Mouse (Mus musculus) heart, embryonic 14.5 days (tissue): Measurements from ENCODE around the gene Chrna1. TPM values are rescaled to one million over a fixed set of nuclear protein-coding genes. Genes with fewer than 3 reads are reported as not detected.
A peak's percentile ranks its signal among the peaks of the same experiment; 100 is the strongest.

Source experiments
- ATAC-seq: fragments of 200-750 bp; cut with Nextera tagmentation; 2 replicates; pipeline ENCODE4 v1.8.0; 2017; ENCODE audit warnings: low read depth, moderate TSS enrichment; ENCODE audit not compliant: insufficient number of reproducible peaks, insufficient read depth, low FRiP score
- H3K27ac ChIP-seq, 2 experiments: fragments of 200-500 bp in 1 of 2; fragments of 300-500 bp in 1 of 2; sonication (generic) in 1 of 2; replicated peaks in 1 of 2; 2 replicates each; pipeline ENCODE4 v1.5.1; 2012 to 2014; ENCODE audit warnings: low read depth in 2 of 2, low read length in 2 of 2, control low read depth in 1 of 2, mild to moderate bottlenecking in 1 of 2, mixed read lengths in 1 of 2; ENCODE audit not compliant: control insufficient read depth in 1 of 2, insufficient read depth in 1 of 2
- H3K27me3 ChIP-seq: fragments of 300-500 bp; sonication (generic); 2 replicates; pipeline ENCODE4 v1.6.1; 2014; ENCODE audit warnings: mild to moderate bottlenecking, low read length, control low read depth; ENCODE audit not compliant: control insufficient read depth, insufficient read depth
- H3K36me3 ChIP-seq: fragments of 300-500 bp; sonication (generic); 2 replicates; pipeline ENCODE4 v1.6.1; 2014; ENCODE audit warnings: mild to moderate bottlenecking, control low read depth, low read length, mixed read lengths; ENCODE audit not compliant: control insufficient read depth, insufficient read depth
- H3K4me1 ChIP-seq, 2 experiments: fragments of 200-500 bp in 1 of 2; fragments of 300-500 bp in 1 of 2; sonication (generic) in 1 of 2; 2 replicates each; pipeline ENCODE4 v1.6.1; 2012 to 2014; ENCODE audit warnings: low read length in 2 of 2, control low read depth in 1 of 2, mixed read lengths in 1 of 2; ENCODE audit not compliant: control insufficient read depth in 2 of 2, insufficient read depth in 2 of 2
- H3K4me2 ChIP-seq: fragments of 300-500 bp; sonication (generic); 2 replicates; pipeline ENCODE4 v1.6.1; 2014; ENCODE audit warnings: mild to moderate bottlenecking, low read length
- H3K4me3 ChIP-seq, 2 experiments: fragments of 200-500 bp in 1 of 2; fragments of 300-500 bp in 1 of 2; sonication (generic) in 1 of 2; 2 replicates each; pipeline ENCODE4 v1.5.1; 2012 to 2014; ENCODE audit warnings: low read length in 2 of 2, mild to moderate bottlenecking in 2 of 2, control low read depth in 1 of 2, low read depth in 1 of 2, moderate library complexity in 1 of 2; ENCODE audit not compliant: control insufficient read depth in 1 of 2, insufficient read depth in 1 of 2
- H3K9ac ChIP-seq: fragments of 300-500 bp; sonication (generic); 2 replicates; pipeline ENCODE4 v1.6.1; 2014; ENCODE audit warnings: mild to moderate bottlenecking, low read length
- H3K9me3 ChIP-seq: fragments of 300-500 bp; sonication (generic); 2 replicates; pipeline ENCODE4 v1.6.1; 2016; ENCODE audit warnings: low read length, control low read depth; ENCODE audit not compliant: control insufficient read depth
- WGBS: fragments of 180-500 bp; shearing (Covaris S2); extraction: QIAGEN DNeasy Blood & Tissue Kit; methylation state at CpG from one replicate; pipeline ENCODE4 v1.1.7; 2014; 5-methylcytosine and 5-hydroxymethylcytosine counted together
- polyA plus RNA-seq: library from polyadenylated mRNA; unstranded; fragments of >200 nt; fragmentation: Nextera tagmentation; extraction: Ambion mirVana; gene quantifications from 2 replicates; pipeline ENCODE4 v1.2.1, GENCODE M21; 2014

Chrna1 gene
- polyA plus RNA-seq, 1 experiment from 2014 or later = 0.09 TPM

- H3K27ac ChIP-seq = no peak overlapping the region
- no peaks in the 10 kb centered on the region for H3K9me3 ChIP-seq
- 55% methylated on average over 6 of the region's 6 CpGs for whole genome bisulfite sequencing
- H3K9ac ChIP-seq = no peak overlapping the region
- ATAC-seq = no peak
- peaks cover 35 to 68% of the 10 kb centered on the region in 2 experiments for H3K4me1 ChIP-seq
- no peaks in the 10 kb centered on the region for H3K27me3 ChIP-seq
- H3K4me3 ChIP-seq = no peak overlapping the region
- H3K4me2 ChIP-seq = no peak overlapping the region
- no peaks in the 10 kb centered on the region for H3K36me3 ChIP-seq
Measured at GRCm38 (mm10) chr2:73591246-73591645, 11.1 kb upstream of the Chrna1 start.

GRCm38 (mm10) chr2:73590106-73590505, 10.0 kb upstream of the Chrna1 start:
- 13% methylated on average over 12 of the region's 12 CpGs for WGBS
- ATAC-seq = peak; percentile 48; the same call in 1 of the 2 replicates
- peaks cover 36 to 75% of the 10 kb centered on the region in 2 experiments for H3K4me1 ChIP-seq

GRCm38 (mm10) chr2:73588951-73589350, 8.8 kb upstream of the Chrna1 start:
- 54% methylated on average over 2 of the region's 2 CpGs for WGBS
- H3K4me1 ChIP-seq = peaks cover 33 to 68% of the 10 kb centered on the region in 2 experiments
- no peak overlapping the region for H3K27ac ChIP-seq
- no peak overlapping the region for H3K4me2 ChIP-seq
- H3K9me3 ChIP-seq = no peaks in the 10 kb centered on the region
- no peak overlapping the region for H3K4me3 ChIP-seq
- H3K27me3 ChIP-seq = no peaks in the 10 kb centered on the region
- H3K36me3 ChIP-seq = no peaks in the 10 kb centered on the region
- no peak overlapping the region for H3K9ac ChIP-seq
- no peak for ATAC-seq

More at GRCm38 (mm10) chr2:73590106-73590505, 10.0 kb upstream of the Chrna1 start:
- Histone ChIP-seq H3K27ac (no peak overlapping the region), H3K27me3 (no peaks in the 10 kb centered on the region), H3K9ac (peak overlapping the region; percentile 27), H3K9me3 (no peaks in the 10 kb centered on the region), H3K4me3 (peak overlapping the region; percentile 14 to 32; a peak in 3 of 4 replicates), H3K4me2 (peak overlapping the region; percentile 61), H3K36me3 (no peaks in the 10 kb centered on the region)

GRCm38 (mm10) chr2:73587109-73587506, 7.0 kb upstream of the Chrna1 start:
- no peak overlapping the region; the same call in 1 of the 2 replicates for H3K9ac ChIP-seq
- peaks cover 25 to 50% of the 10 kb centered on the region in 2 experiments for H3K4me1 ChIP-seq
- H3K36me3 ChIP-seq = no peaks in the 10 kb centered on the region
- no peaks in the 10 kb centered on the region for H3K9me3 ChIP-seq
- H3K4me3 ChIP-seq = no peak overlapping the region; a peak in 1 of 4 replicates
- WGBS = 18% methylated on average over 4 of the region's 4 CpGs
- peak overlapping the region; percentile 48 for H3K4me2 ChIP-seq
- ATAC-seq = no peak
- no peaks in the 10 kb centered on the region for H3K27me3 ChIP-seq
- peak overlapping the region; percentile 50 to 66 for H3K27ac ChIP-seq

- no peaks in the 10 kb centered on the region for H3K27me3 ChIP-seq
- H3K36me3 ChIP-seq = no peaks in the 10 kb centered on the region
- H3K9me3 ChIP-seq = no peaks in the 10 kb centered on the region
- ATAC-seq = no peak
- H3K4me3 ChIP-seq = no peak overlapping the region; a peak in 1 of 4 replicates
- 45% methylated on average over 10 of the region's 10 CpGs for WGBS
- peak overlapping the region; percentile 48 for H3K4me2 ChIP-seq
- no peak overlapping the region; the same call in 1 of the 2 replicates for H3K9ac ChIP-seq
- H3K4me1 ChIP-seq = peaks cover 24 to 45% of the 10 kb centered on the region in 2 experiments
- H3K27ac ChIP-seq = peak overlapping the region; percentile 15 to 66; a peak in 2 of 4 replicates
Measured at GRCm38 (mm10) chr2:73586392-73587108, 6.4 kb upstream of the Chrna1 start.

- Histone ChIP-seq H3K27ac (no peak overlapping the region), H3K9ac (peak overlapping the region; percentile 68), H3K4me1 (peaks cover 18 to 39% of the 10 kb centered on the region in 2 experiments), H3K9me3 (no peaks in the 10 kb centered on the region), H3K27me3 (no peaks in the 10 kb centered on the region), H3K4me3 (peak overlapping the region; percentile 44 to 63), H3K4me2 (peak overlapping the region; percentile 73), H3K36me3 (no peaks in the 10 kb centered on the region)
- 15% methylated on average over 12 of the region's 12 CpGs for WGBS
- ATAC-seq = no peak
Measured at GRCm38 (mm10) chr2:73585347-73585831, 5.3 kb upstream of the Chrna1 start.

- H3K4me2 ChIP-seq = peak overlapping the region; percentile 73
- WGBS = 2% methylated on average over 16 of the region's 18 CpGs
- peak overlapping the region; percentile 44 to 63 for H3K4me3 ChIP-seq
- H3K9me3 ChIP-seq = no peaks in the 10 kb centered on the region
- ATAC-seq = peak; percentile 70
- peak overlapping the region; percentile 68 for H3K9ac ChIP-seq
- no peaks in the 10 kb centered on the region for H3K36me3 ChIP-seq
- H3K27me3 ChIP-seq = no peaks in the 10 kb centered on the region
- no peak overlapping the region for H3K27ac ChIP-seq
- peaks cover 13 to 33% of the 10 kb centered on the region in 2 experiments for H3K4me1 ChIP-seq
Measured at GRCm38 (mm10) chr2:73584645-73585346, 4.7 kb upstream of the Chrna1 start.
